Mouse (Mus musculus) ES-Bruce4 (cell line): ENCODE data around the gene Tekt1.

Source experiments
- CTCF ChIP-seq: IDR thresholded peaks from one replicate; pipeline ENCODE4 v1.8.1; 2011; ENCODE audit warnings: low read depth, low read length
- POLR2A ChIP-seq: IDR thresholded peaks from one replicate; pipeline ENCODE4 v1.8.1; 2011; ENCODE audit warnings: low read length; ENCODE audit not compliant: insufficient read depth

GRCm38 (mm10) chr11:72361385-72362346, 576 bp downstream of the Tekt1 start:
- TF ChIP-seq POLR2A: no peak
- TF ChIP-seq CTCF: no peak
